Mouse (Mus musculus) CH12.LX (cell line): ENCODE results near the gene Slc9a2.

ENCODE experiments used
- CHD1 ChIP-seq: IDR thresholded peaks from 2 replicates; pipeline ENCODE4 v1.6.1; 2012; ENCODE audit warnings: low read depth, low read length, improper control_type of control experiment, inconsistent platforms
- CHD2 ChIP-seq: IDR thresholded peaks from 2 replicates; pipeline ENCODE4 v1.6.1; 2011; ENCODE audit warnings: low read length, improper control_type of control experiment
- CTCF ChIP-seq, 2 experiments: IDR thresholded peaks in 1 of 2; conservative IDR thresholded peaks in 1 of 2; 2 replicates each; pipeline ENCODE4 v1.5.1; 2011 to 2012; ENCODE audit warnings: low read depth in 2 of 2, low read length in 2 of 2, improper control_type of control experiment in 1 of 2, inconsistent platforms in 1 of 2, mild to moderate bottlenecking in 1 of 2, moderate library complexity in 1 of 2
- E2F4 ChIP-seq: IDR thresholded peaks from 2 replicates; pipeline ENCODE4 v1.6.1; 2011; ENCODE audit warnings: low read depth, low read length, improper control_type of control experiment; ENCODE audit not compliant: insufficient replicate concordance
- HCFC1 ChIP-seq: IDR thresholded peaks from 2 replicates; pipeline ENCODE4 v1.6.1; 2012; ENCODE audit warnings: low read depth, mild to moderate bottlenecking, inconsistent platforms, low read length, improper control_type of control experiment
- KAT2A ChIP-seq: IDR thresholded peaks from 2 replicates; pipeline ENCODE4 v1.6.1; 2012; ENCODE audit warnings: low read length, improper control_type of control experiment, inconsistent platforms; ENCODE audit not compliant: insufficient replicate concordance
- MAX ChIP-seq: IDR thresholded peaks from 2 replicates; pipeline ENCODE4 v1.6.1; 2011; ENCODE audit warnings: low read length, improper control_type of control experiment
- POLR2A ChIP-seq: IDR thresholded peaks from 2 replicates; pipeline ENCODE4 v1.6.1; 2011; ENCODE audit warnings: low read depth, mild to moderate bottlenecking, improper control_type of control experiment, low read length
- POLR2AphosphoS2 ChIP-seq: IDR thresholded peaks from 2 replicates; pipeline ENCODE4 v1.6.1; 2011; ENCODE audit warnings: low read depth, low read length, improper control_type of control experiment
- TBP ChIP-seq: conservative IDR thresholded peaks from 2 replicates; pipeline ENCODE4 v1.6.1; 2011; ENCODE audit warnings: low read depth, low read length, improper control_type of control experiment
- TCF12 ChIP-seq: IDR thresholded peaks from 2 replicates; pipeline ENCODE4 v1.6.1; 2014; ENCODE audit warnings: low read depth, mild to moderate bottlenecking, inconsistent platforms, low read length, improper control_type of control experiment
- UBTF ChIP-seq: IDR thresholded peaks from 2 replicates; pipeline ENCODE4 v1.6.1; 2012; ENCODE audit warnings: low read depth, mild to moderate bottlenecking, inconsistent platforms, low read length, improper control_type of control experiment, moderate library complexity
- USF1 ChIP-seq: IDR thresholded peaks from 2 replicates; pipeline ENCODE4 v1.6.1; 2014; ENCODE audit warnings: low read depth, mild to moderate bottlenecking, inconsistent platforms, low read length, improper control_type of control experiment
- ZC3H11A ChIP-seq: IDR thresholded peaks from 2 replicates; pipeline ENCODE4 v1.6.1; 2012; ENCODE audit warnings: low read depth, mild to moderate bottlenecking, inconsistent platforms, low read length, improper control_type of control experiment

- no peak for TF ChIP-seq UBTF
- TF ChIP-seq POLR2AphosphoS2, result no peak
- TF ChIP-seq MAX, result no peak
- TF ChIP-seq CTCF (conservative IDR thresholded peaks at IDR 0.05 in 1 of 2, IDR thresholded peaks at IDR 0.05 in 1 of 2; ENCODE audit: low read depth in 2 of 2, low read length in 2 of 2), result no peak
- TF ChIP-seq CHD2, result no peak
- no peak for TF ChIP-seq POLR2A
- TF ChIP-seq E2F4, result no peak
- TF ChIP-seq KAT2A, result no peak
- no peak for TF ChIP-seq CHD1
- TF ChIP-seq TBP, result no peak
- TF ChIP-seq HCFC1, result no peak
- TF ChIP-seq ZC3H11A, result no peak
- TF ChIP-seq TCF12, result no peak
- no peak for TF ChIP-seq USF1
These were observed 125.5 kb downstream of the Slc9a2 start for GRCm38 (mm10) chr1:40805891-40806290.
